Mouse (Mus musculus) gastrocnemius, adult 18-20 months (tissue): ENCODE data around the gene Hist1h2ae. TPM values are rescaled to one million over a fixed set of nuclear protein-coding genes. Genes with fewer than 3 reads are reported as not detected.
"Not testable (repeated sequence)": the region's sequence is repeated elsewhere in the genome, so short reads cannot be mapped to it uniquely, and the experiment has no call there.

Experiments
- DNase-seq: peaks from one replicate; pipeline ENCODE4 v3.0.0; 2021; ENCODE audit warnings: low spot score
- total RNA-seq, 2 experiments: library from RNA; stranded (reverse); gene quantifications; 2 replicates each; pipeline ENCODE4 v1.2.3; 2021

Hist1h2ae gene
- total RNA-seq, 2 experiments from 2014 or later, result 0.41 to 0.85 TPM

- DNase-seq, result peak; percentile 25
Measured at GRCm38 (mm10) chr13:23562699-23563462, 8.1 kb downstream of the Hist1h2ae start.

- peak; percentile 91 for DNase-seq
Measured at GRCm38 (mm10) chr13:23561883-23562659, 8.9 kb downstream of the Hist1h2ae start, which contains the start of gene Hist1h3e. Hist1h3e (minus strand) TSS chr13:23562369.

GRCm38 (mm10) chr13:23561531-23561882 is 9.5 kb downstream of the Hist1h2ae start:
- not testable (repeated sequence) for DNase-seq

- DNase-seq, result not testable (repeated sequence)
Measured at GRCm38 (mm10) chr13:23560699-23561098, 10.3 kb downstream of the Hist1h2ae start.

- DNase-seq, result no peak
Measured at GRCm38 (mm10) chr13:23556906-23557305, 14.1 kb downstream of the Hist1h2ae start.

- peak; percentile 62 for DNase-seq
Measured at GRCm38 (mm10) chr13:23555839-23556416, 15.1 kb downstream of the Hist1h2ae start.

- peak; percentile 50 for DNase-seq
Measured at GRCm38 (mm10) chr13:23554925-23555838, 15.8 kb downstream of the Hist1h2ae start.

GRCm38 (mm10) chr13:23554393-23554792 is 16.6 kb downstream of the Hist1h2ae start:
- DNase-seq, result no peak

GRCm38 (mm10) chr13:23552962-23553361 is 18.1 kb downstream of the Hist1h2ae start, which contains the start of gene Hist1h1d:
Hist1h1d (plus strand) TSS chr13:23553262.
- no peak for DNase-seq

GRCm38 (mm10) chr13:23551931-23552914 is 18.8 kb downstream of the Hist1h2ae start:
- no peak for DNase-seq

- DNase-seq, result peak; percentile 78
Measured at GRCm38 (mm10) chr13:23551146-23551834, 19.7 kb downstream of the Hist1h2ae start, which contains the start of gene Hist1h4f. Hist1h4f (minus strand) TSS chr13:23551648.

GRCm38 (mm10) chr13:23550761-23551145 is 20.3 kb downstream of the Hist1h2ae start:
- DNase-seq, result no peak

- DNase-seq, result no peak
Measured at GRCm38 (mm10) chr13:23546694-23547093, 24.3 kb downstream of the Hist1h2ae start.

GRCm38 (mm10) chr13:23544787-23545120 is 26.3 kb downstream of the Hist1h2ae start:
- not testable (repeated sequence) for DNase-seq

- DNase-seq, result peak; percentile 80
Measured at GRCm38 (mm10) chr13:23543965-23544786, 26.8 kb downstream of the Hist1h2ae start, which contains the start of gene Hist1h3f. Hist1h3f (plus strand) TSS chr13:23544052.

GRCm38 (mm10) chr13:23542999-23543607 is 27.9 kb downstream of the Hist1h2ae start, which contains the start of gene Hist1h2bh:
Hist1h2bh (minus strand) TSS chr13:23543392.
- peak; percentile 75 for DNase-seq

- not testable (repeated sequence) for DNase-seq
Measured at GRCm38 (mm10) chr13:23542225-23542980, 28.6 kb downstream of the Hist1h2ae start.
